Mouse (Mus musculus) NIH3T3 (cell line): ENCODE data around the gene Cadm4.
"Not testable (repeated sequence)": the region's sequence is repeated elsewhere in the genome, so short reads cannot be mapped to it uniquely, and the experiment has no call there.

Experiments used
- DNase-seq: peaks from one replicate; pipeline ENCODE4 v3.0.0-alpha.2; 2012; ENCODE audit warnings: low read depth

The Cadm4 gene

DNA sequence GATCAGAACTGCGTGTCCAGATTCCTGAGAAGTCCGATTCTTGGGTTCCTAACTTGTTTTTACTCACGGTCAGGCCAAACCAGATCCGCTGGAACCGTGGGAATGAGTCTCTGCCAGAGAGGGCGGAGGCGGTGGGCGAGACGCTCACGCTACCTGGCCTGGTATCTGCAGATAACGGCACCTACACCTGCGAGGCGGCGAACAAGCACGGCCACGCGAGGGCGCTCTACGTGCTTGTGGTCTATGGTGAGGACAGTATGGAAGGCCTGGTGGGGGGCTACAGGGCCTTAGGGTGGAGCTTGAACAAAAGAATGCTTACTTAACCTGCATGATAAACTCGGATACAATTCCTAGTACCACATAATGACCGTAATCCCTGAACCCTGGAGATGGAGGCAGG is 19.7 kb downstream of the Cadm4 start:
- no peak for DNase-seq

DNA sequence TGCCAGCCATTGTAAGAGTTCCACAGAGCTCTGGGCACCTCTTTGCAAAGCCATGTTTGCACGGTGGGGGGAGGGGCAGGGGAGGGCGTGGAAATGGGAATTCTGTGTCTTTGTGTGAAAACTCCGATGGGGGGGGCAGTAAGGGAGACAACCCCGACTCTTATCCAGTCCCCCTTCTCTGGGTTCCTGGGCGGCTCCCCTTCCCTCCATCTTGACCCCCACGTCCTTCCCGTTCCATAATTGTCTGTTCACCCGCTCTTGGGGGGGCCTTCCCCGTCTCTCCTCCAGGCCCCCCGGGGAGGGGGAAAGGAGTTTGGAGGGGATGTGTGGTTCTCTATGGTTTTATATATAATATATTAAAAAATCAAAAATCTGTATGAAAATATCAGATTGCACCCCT is 22.2 kb downstream of the Cadm4 start:
- DNase-seq: no peak

DNA sequence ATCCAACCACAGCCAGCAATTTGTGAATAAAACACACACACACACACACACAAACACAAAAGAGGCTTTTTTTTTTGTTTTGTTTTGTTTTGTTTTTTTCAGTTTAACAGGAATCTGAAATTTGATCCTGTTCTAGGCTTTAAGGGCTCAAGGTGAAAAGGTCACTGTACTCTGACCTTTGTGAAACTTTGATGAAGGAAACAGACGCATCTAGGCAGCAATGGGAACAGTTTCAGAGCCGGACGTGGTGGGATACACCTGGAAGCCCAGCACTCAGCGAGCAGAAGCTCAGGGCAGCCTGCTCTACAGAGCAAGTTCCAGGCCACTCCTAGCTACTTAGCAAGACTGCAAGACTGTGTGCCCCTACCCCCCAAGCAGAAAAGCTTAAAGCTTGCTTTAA is 23.0 kb downstream of the Cadm4 start:
- no peak for DNase-seq

- DNase-seq: no peak
Measured at GRCm38 (mm10) chr7:24505447-24506064, 23.7 kb downstream of the Cadm4 start.

DNA sequence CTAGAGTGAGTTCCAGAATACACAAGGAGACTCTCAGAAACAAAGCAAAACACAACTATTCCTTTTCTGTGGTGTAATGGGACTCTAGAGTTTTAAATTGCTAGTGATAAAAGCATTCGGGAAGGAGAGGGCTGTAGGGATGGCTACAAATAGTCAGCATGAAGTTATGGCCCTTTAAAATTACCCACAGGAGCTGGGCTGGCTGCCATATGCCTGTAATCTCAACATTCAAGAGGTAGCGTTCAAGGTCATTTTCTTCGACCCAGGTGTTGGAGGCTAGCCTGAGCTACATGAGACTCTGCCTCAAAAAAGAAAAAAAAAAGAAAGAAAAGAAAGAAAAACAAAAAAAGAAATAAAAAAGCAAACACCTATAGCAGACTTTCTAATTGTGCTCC is 24.2 kb downstream of the Cadm4 start:
- peak; percentile 54 for DNase-seq

- DNase-seq: peak; percentile 85
Measured at GRCm38 (mm10) chr7:24506476-24506837, 24.6 kb downstream of the Cadm4 start.

DNA sequence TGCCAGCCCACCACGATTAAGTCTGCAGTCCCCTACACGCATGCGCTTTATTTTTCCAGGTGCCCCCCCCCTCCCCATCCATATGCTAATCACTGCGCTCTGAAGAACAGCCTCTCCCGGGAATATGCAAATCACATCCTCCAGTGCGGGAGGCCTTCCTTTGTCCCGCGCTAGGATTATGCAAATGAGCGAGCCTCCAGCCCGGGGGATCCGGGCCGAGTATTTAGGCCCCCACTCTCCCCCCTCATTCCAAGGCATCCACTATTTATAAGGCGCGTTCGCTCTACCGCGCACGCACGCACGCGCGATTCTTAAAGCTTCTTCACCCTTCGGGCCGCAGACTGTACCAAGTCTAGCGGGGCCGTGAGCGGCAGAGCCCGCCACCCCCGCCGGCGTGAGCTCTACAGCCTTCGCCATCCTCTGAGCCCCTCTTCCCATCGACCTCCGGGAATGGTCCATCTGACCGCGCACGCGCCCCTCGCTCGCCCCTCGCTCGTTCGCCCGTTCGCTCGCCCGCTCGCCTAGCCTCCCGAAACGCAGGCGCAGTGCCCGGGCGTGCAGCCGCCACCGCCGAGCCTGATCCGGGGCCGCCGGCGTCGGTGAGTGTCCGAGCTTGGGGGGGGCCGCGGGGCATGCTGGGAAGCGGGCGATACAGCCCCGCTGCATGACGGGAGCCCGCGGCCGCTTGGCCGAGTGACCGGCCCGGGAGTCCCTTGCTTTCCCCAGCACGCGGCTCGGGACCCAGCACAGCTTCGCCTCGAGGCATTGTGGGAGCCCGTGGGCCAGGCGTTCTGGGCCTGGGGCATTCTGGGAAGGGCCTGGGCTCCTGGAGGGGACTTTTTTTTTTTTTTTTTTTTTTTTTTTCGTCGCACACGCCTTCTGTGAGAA is 25.3 kb downstream of the Cadm4 start, which contains the start of gene Zfp428:
Zfp428 (plus strand) TSS at position 169 of the 888 bp plus-strand sequence.
- peak; percentile 91 for DNase-seq

DNA sequence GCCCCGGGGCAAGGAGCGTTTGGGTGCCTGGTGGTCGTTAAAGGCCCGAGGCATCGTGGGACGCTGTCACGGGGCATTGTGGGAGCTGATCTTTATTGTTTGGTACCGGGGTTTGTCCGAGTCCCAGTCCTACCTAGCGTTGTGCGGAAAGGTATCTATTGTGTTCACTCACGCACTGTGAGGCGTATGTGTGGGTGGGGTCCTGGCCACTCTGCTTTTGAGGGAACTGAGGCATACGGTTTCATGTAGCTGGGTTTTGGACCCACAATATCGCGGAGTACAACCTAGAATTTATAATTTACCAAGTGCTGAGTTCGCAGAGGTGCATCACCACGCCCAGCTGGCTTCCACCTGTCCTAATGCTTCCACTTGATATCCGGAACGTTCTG is 25.9 kb downstream of the Cadm4 start:
- DNase-seq: no peak

DNA sequence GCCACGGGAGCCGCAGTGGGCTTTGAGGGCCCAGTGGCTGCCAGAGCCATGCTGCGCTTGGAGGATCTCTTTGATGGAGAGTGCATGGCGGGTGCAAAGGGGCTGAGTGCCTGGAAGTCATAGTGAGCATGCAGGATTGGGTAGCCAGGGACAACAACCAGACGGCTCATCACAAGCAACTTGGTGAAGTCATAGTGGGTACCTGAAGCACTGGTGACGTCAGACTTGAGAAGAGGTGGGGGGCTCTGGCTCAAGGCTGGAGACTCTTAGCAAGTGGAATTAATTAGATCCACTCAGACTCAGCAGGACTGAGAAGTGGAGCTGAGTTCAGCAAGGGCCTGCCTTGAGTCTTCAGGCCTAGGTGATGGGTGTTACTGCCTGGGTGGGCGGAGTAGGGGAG is 30.5 kb downstream of the Cadm4 start, which contains the start of gene AC161166.1:
AC161166.1 (minus strand) TSS at position 101 of the 400 bp plus-strand sequence.
- DNase-seq: no peak

- not testable (repeated sequence) for DNase-seq
Measured at GRCm38 (mm10) chr7:24516319-24516718, 34.5 kb downstream of the Cadm4 start.

- no peak for DNase-seq
Measured at GRCm38 (mm10) chr7:24517077-24517476, 35.3 kb downstream of the Cadm4 start.

DNA sequence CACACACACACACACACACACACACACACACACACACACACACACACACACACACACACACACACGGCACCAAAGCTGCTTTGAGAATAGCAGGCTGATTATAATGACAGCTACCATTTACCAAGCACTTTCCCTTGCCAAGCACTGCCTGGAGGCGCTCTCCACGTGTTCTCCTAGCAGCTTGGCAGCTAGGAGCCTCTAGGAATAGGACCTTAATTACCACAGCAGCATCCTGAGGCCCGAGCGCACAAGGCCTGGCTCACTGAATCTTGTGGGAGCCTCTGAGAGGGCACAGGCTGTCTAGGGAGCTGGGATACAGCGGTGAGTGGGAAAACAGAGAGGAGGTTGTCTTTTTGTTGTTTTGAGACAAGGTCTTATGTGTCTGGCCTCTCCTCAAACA is 35.8 kb downstream of the Cadm4 start:
- DNase-seq: no peak

- DNase-seq: no peak
Measured at GRCm38 (mm10) chr7:24519130-24519529, 37.3 kb downstream of the Cadm4 start.

DNA sequence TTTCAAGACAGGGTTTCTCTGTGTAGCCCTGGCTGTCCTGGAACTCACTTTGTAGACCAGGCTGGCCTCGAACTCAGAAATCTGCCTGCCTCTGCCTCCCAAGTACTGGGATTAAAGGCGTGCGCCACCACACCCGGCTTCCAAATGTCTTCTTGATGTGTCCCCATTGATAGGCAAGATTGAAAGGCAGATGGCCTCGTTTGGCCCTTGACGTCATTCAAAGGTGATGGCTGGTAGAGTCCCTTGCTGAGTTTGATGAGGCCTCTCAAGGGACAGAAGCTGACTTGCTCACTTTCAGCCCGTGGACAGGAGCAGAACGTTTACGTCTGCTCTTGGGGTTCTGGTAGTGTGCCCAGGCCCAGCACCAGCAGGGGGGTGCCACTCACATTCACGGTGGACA is 38.2 kb downstream of the Cadm4 start:
- not testable (repeated sequence) for DNase-seq

- peak; percentile 39 for DNase-seq
Measured at GRCm38 (mm10) chr7:24522805-24523204, 41.0 kb downstream of the Cadm4 start.

DNA sequence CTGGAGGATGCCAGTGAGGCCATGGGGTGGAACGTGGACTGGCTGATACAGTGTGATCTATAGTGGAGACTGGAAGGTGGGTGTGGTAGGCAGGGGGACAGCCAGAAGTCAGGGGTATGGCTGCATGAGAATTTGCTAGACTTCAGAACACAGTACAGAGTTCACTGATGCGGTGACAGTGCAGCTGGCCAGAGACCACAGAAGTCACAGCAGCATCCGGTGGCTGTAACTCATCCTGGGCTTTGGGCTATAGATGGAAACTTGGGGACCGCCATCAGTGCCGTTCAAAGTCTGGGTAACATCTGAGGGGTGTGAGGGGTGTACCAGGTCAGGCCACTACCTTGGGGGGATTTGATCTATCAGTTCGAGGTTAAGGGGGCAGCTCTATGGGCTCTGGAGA is 41.9 kb downstream of the Cadm4 start:
- no peak for DNase-seq

- no peak for DNase-seq
Measured at GRCm38 (mm10) chr7:24524978-24525377, 43.2 kb downstream of the Cadm4 start.

DNA sequence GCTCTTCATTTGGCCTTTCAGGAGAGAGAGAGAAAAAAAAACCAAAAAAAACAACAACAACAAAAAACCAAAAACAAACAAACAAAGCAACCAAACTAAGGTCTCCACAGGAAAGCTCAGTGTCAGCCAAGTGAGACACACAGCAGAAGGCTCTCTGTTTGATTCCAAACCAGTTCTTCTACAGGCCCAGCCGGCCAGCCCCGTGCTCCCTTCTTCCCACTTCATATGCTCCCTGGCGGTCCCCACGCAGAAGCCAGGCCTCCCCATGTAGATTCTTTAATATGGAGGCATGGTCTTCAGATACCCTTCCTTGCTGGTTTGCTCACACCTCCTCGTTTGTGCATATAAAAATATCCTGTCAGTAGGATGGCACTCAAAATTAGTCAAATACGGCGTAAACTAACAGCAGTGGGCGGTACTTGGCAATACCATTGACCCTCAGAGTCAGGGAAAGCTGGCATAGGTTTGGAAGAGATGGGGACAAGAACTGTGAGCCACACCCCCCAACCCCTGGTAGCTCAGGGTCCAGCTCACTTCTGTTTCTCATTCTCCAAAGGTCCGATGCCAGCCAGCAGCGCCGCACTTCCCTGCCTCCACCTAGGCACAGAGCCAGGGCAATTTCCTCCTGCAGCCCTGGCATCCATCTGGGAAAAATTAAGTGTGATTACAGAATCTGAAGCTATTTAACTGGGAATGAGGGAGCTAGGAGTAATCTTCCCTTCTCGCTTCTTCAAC is 44.0 kb downstream of the Cadm4 start:
- peak; percentile 59 for DNase-seq

DNA sequence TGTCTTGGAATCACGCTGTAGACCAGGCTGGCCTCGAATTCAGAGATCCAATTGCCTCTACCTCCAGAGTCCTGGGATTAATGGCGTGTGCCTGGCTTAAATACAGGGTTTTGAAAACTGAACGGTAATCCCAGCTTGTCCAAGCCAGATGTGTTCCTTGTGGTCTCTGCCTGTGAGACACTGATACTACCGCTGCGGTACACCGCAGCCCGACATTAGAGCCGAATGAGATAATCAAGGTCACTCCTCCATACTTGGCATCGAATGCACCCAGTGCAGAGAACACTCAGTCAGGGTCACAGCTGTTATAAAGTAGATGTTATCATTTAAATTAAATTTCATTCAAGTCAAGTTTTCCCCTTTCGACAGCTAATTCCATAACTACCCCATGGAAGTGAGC is 47.0 kb downstream of the Cadm4 start:
- no peak for DNase-seq

DNA sequence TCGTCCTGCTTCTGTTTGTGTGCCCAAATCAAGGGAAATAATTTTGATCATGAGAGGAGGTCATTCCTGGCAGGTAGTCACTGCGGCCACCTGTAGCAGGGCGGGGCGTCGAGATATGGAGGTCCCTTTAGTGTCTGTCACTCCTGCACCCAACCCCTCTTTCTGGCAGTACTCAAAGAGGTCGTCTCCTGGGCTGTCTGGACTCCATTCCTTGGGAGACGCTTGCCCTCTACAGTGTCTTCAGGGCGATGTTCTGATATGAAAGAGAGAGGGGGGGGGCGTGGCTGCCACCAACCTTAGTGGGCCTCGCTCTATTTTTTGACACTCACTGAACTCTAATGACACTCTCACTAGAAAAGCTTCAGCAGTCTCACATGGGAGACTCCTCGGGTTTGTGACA is 47.8 kb downstream of the Cadm4 start:
- no peak for DNase-seq

DNA sequence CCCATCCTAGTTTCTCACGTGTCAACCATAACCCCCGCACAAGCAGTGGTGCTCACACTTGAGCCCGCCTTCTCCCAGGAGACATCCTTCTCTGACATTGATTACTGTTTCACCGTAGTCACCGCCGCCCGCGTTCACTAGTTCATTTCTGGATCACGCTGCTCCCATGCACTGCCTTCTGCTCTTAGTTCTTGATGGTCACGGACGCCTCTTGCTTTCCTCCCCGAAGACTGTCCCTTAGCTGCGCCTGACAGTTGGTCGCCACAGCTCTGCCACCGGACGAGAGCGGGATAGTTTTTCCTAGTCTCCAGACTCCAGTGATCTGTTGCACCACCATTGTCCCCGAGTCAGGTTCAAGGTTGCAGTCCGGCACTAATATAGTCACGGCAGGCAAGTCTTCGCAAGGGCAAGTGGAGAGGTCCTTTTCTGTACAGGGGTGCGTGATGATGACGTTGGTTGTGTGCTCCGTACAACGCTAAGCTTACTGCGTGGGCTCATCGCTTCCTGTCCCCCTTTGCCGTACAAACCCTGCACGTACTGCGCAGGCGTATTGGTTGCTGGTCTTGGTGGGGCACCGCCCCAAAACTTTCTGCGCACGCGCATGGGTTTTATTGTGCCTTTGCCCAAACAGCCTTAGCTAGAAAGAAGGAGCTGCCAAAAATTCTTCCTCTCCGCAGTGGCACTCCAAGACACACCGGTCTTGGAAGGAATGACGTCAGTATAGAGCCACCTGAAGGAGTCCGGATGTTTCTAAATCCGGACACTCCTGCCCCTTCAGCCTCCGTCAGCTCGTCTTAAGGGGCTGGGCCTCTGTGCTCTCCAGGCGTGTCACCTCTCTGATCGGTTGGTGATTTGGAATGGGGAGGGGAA is 48.5 kb downstream of the Cadm4 start, which contains the start of gene Irgq:
Irgq (plus strand) TSS at position 628 of the 870 bp plus-strand sequence.
- DNase-seq: peak; percentile 100
